Mouse (Mus musculus): Measurements from ENCODE around the gene Rcbtb2.

DNA sequence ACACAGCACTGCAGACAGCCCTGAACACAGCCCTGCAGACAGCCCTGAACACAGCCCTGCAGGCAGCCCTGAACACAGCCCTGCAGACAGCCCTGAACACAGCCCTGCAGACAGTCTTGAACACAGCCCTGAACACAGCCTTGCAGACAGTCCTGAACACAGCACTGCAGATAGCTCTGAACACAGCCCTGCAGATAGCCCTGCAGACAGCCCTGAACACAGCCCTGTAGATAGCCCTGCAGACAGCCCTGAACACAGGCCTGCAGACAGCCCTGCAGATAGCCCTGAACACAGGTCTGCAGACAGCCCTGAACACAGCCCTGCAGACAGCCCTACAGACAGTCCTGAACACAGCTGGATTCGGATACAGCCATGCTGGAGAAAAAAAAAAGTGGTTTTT, 52.2 kb downstream of the Rcbtb2 start:
- no peak for TF ChIP-seq CTCF (IDR thresholded peaks at IDR 0.05; ENCODE audit: insufficient read depth, low read length)
- no peak for TF ChIP-seq POLR2A (IDR thresholded peaks at IDR 0.05; ENCODE audit: borderline replicate concordance, extremely low read depth, low read depth, low read length)
